Mouse (Mus musculus): ENCODE results near the gene Nme2. TPM values are rescaled to one million over a fixed set of nuclear protein-coding genes. Genes with fewer than 3 reads are reported as not detected.

Nme2 gene
- 138 and 155 TPM in 2 replicates for polyA plus RNA-seq (2012; rRNA removed)

GRCm38 (mm10) chr11:93956159-93956558 lies at the start of gene Nme2:
Gene Nme2 (minus strand): TSS chr11:93956259.

GRCm38 (mm10) chr11:93995720-93996305 lies 39.8 kb upstream of the Nme2 start, which contains the start of gene Spag9:
Gene Spag9 (plus strand): TSS chr11:93996091.

GRCm38 (mm10) chr11:93968005-93968847 lies 12.2 kb upstream of the Nme2 start, which contains the start of the genes Gm20390 and Nme1:
Gene Gm20390 (minus strand): TSS chr11:93968293.
Gene Nme1 (minus strand): TSS chr11:93968521.

Other genes with a start within 250 kb of the Nme2 start
- gene Utp18, start 70.5 kb downstream of the Nme2 start, polyA plus RNA-seq (2012; rRNA removed) = 2.8 and 3.8 TPM in 2 replicates
- 1.9 and 3.2 TPM in 2 replicates for gene Mbtd1, start 70.4 kb downstream of the Nme2 start, polyA plus RNA-seq (2012; rRNA removed)
- 10.1 and 16.6 TPM in 2 replicates for gene Gm20390, start 12.0 kb upstream of the Nme2 start, polyA plus RNA-seq (2012; rRNA removed)
- 69.8 and 69.9 TPM in 2 replicates for gene Nme1, start 12.3 kb upstream of the Nme2 start, polyA plus RNA-seq (2012; rRNA removed)
- 30.5 and 36.7 TPM in 2 replicates for gene Spag9, start 39.8 kb upstream of the Nme2 start, polyA plus RNA-seq (2012; rRNA removed)

Measured in colon, adult 2 months (tissue).